Comparison of ENCODE assay signal across 12 mouse cellular contexts in the genomic region with DNA sequence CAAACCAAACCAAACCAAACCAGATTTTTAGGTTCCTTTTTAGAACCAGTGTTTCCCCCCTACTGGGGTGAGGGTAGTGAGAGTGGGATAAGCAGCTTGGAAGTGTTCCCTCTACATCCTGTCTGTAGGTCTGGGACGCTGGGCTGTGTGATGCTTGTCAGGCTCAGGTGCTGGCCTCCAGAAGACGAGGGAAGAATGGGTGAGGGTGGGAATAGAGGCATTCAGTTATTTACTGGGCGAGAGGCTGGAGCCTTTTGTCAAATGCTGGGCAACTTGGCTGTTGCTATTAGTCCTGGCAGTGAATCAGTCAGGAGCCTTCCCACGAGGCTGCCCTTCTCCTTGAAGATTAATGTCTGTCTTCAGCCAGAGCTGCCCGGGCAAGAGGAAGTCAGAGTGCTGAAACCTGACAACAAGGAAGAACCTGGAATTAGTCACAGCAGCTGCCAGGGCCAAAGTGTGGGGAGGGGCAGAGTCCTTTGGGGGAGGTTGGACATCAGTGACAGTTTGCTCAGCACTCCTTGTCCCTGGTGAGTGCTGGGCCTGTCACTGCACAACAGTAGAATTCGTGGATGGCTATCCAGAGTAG.
DNase-seq lines count a peak whose midpoint lies in the region; ATAC-seq and TF ChIP-seq lines count a peak whose summit lies in the region.
"Had no signal": no experiment of that assay in that cellular context is flagged by ENCODE, and none has a peak within 500 bp of the region (broad histone marks: within the 10 kb centered on the region; RNA-seq: fewer than 3 reads in every experiment).

No protein-coding gene starts in this region.

- ATAC-seq in kidney, postnatal 0 days (replicated peaks; ENCODE audit: low FRiP score, low read depth): no peak
- ATAC-seq: Patski had no signal

- peak; percentile 13 for DNase-seq in gastrocnemius, adult 18-20 months (ENCODE audit: low spot score)
- no peak for DNase-seq in gastrocnemius, postnatal 10 days
- peak; percentile 23 to 43 for DNase-seq in urinary bladder, postnatal 36 days (ENCODE audit: low spot score in 2 of 2)
- DNase-seq in urinary bladder, adult 2 months (ENCODE audit: low spot score): no peak
- peak; percentile 57 for DNase-seq in kidney, postnatal 0 days (ENCODE audit: low spot score)
- no peak for DNase-seq in testis, postnatal 10 days (ENCODE audit: low spot score)
- DNase-seq in right cerebral cortex, postnatal 14 days: no peak
- DNase-seq in left cerebral cortex, postnatal 4 days: no peak
- DNase-seq: lung, postnatal 36 days had no signal

- H3K9me3 ChIP-seq in kidney, postnatal 0 days (replicated peaks; ENCODE audit: low read length): no peaks in the 10 kb centered on the region
- H3K9me3 ChIP-seq: embryonic facial prominence, embryonic 13.5 days; limb, embryonic 13.5 days had no signal

- H3K36me3 ChIP-seq in kidney, postnatal 0 days (ENCODE audit: insufficient read depth, low read length): no peaks in the 10 kb centered on the region
- H3K36me3 ChIP-seq: embryonic facial prominence, embryonic 13.5 days; limb, embryonic 13.5 days had no signal

- H3K4me3 ChIP-seq in kidney, postnatal 0 days (replicated peaks; ENCODE audit: low read depth, low read length): no peak overlapping the region
- H3K4me3 ChIP-seq: embryonic facial prominence, embryonic 13.5 days; limb, embryonic 13.5 days had no signal

- WGBS in kidney, postnatal 0 days: 14% methylated on average over 6 of the region's 6 CpGs

- H3K27ac ChIP-seq in kidney, postnatal 0 days: no peak overlapping the region
- H3K27ac ChIP-seq: embryonic facial prominence, embryonic 13.5 days; limb, embryonic 13.5 days had no signal

- no peaks in the 10 kb centered on the region; the same call in 1 of the 2 replicates for H3K27me3 ChIP-seq in kidney, postnatal 0 days (ENCODE audit: insufficient read depth, low read length)
- H3K27me3 ChIP-seq: embryonic facial prominence, embryonic 13.5 days; limb, embryonic 13.5 days; Patski had no signal

- TF ChIP-seq CTCF in kidney, postnatal 0 days (IDR thresholded peaks at IDR 0.05; ENCODE audit: low read depth): no peak

- H3K4me2 ChIP-seq in kidney, postnatal 0 days (ENCODE audit: low read length): no peak overlapping the region
- H3K4me2 ChIP-seq: embryonic facial prominence, embryonic 13.5 days; limb, embryonic 13.5 days had no signal

- H3K4me1 ChIP-seq in kidney, postnatal 0 days (replicated peaks; ENCODE audit: insufficient read depth, low read length): no peaks in the 10 kb centered on the region

- H3K9ac ChIP-seq in kidney, postnatal 0 days (ENCODE audit: low read depth, low read length): no peak overlapping the region
- H3K9ac ChIP-seq: embryonic facial prominence, embryonic 13.5 days; limb, embryonic 13.5 days had no signal

- intact Hi-C loops in left cerebral cortex, postnatal 4 days (cut with DNase I): no loop called here

Comparison
In these comparisons a context has a peak if more than half of its experiments do, and no peak if none do; other contexts are left out.
1. DNase-seq: peak in gastrocnemius, adult 18-20 months (single experiment), urinary bladder, postnatal 36 days (2 of 2) and kidney, postnatal 0 days (single experiment); none in gastrocnemius, postnatal 10 days (single experiment), urinary bladder, adult 2 months (single experiment), testis, postnatal 10 days (single experiment), right cerebral cortex, postnatal 14 days (single experiment) and left cerebral cortex, postnatal 4 days (single experiment).